Mouse (Mus musculus): ENCODE data around the gene Plch2. TPM values are rescaled to one million over a fixed set of nuclear protein-coding genes. Genes with fewer than 3 reads are reported as not detected.

Gene Plch2
- polyA plus RNA-seq, 1 experiment from 2014 or later, result 3.6 TPM

DNA sequence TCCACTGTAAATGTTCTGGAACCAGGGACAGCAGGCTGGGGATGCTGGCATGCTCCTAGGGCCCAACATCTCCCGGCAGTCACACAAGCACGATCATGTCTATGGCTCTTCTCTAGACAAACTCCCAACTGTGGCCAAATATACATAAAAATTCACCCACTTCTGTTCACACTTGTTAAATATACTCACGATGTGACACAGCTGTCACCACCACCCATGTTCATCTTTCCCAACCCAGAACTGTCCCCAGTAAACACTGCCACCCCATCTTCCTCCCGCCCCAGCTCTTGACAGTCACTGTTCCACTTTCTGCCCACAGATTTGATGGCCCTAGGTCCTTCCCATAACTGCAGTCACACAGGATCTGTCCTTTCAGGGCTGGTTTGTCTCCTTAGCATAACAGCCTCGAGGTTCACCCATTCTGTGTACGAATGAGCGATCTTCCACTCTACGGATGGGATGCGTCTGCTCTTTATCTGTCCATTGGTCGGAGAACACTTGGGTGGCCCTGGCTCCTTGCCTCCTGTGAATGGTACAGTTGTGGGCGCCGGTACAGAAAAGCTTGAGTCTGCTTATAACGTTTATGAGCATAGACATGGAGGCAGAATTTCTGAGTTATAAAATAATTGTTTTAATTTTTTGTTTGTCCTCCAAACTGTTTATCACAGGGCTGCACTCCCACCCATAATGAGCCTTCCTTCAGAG lies 99.1 kb downstream of the Plch2 start:
- no peak for ATAC-seq (ENCODE audit: low FRiP score, low TSS enrichment)
- no peaks in the 10 kb centered on the region for H3K9me3 ChIP-seq (ENCODE audit: low read length)
- H3K27ac ChIP-seq (ENCODE audit: low read length), result no peak overlapping the region
- no peak overlapping the region for H3K9ac ChIP-seq (replicated peaks; ENCODE audit: low read length)
- 48% methylated on average over 13 of the region's 13 CpGs for WGBS
- H3K4me2 ChIP-seq (replicated peaks; ENCODE audit: low read depth, low read length), result no peak overlapping the region
- peaks cover 94% of the 10 kb centered on the region for H3K27me3 ChIP-seq (ENCODE audit: insufficient read depth, low read length)
- H3K36me3 ChIP-seq (ENCODE audit: insufficient read depth, low read length), result no peaks in the 10 kb centered on the region
- peaks cover 38% of the 10 kb centered on the region for H3K4me1 ChIP-seq (ENCODE audit: insufficient read depth, low read length)
- H3K4me3 ChIP-seq (ENCODE audit: low read length), result no peak overlapping the region

DNA sequence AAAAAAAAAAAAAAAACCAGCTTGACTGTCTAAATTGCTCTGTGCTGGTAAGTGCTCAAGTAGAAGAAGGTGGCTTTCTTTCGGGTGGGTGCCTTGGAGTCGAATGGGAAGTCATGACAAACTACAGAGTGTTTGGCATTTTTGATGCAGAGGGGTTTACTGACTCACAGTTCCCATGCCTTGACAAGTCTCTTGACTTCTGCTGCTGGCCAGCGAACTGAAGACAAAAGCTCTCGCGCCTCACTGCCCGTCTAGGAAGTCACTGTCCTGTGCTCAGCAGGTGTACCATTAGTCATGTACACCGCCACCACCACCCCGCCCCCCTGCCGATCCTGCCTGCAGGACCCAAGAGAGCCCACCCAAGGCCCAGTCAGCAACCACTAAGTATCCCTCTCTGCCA lies 100.0 kb downstream of the Plch2 start:
- Histone ChIP-seq H3K27ac (ENCODE audit: low read length) (no peak overlapping the region), H3K9ac (replicated peaks; ENCODE audit: low read length) (no peak overlapping the region), H3K27me3 (ENCODE audit: insufficient read depth, low read length) (peaks cover 94% of the 10 kb centered on the region), H3K4me1 (ENCODE audit: insufficient read depth, low read length) (peaks cover 34% of the 10 kb centered on the region), H3K9me3 (ENCODE audit: low read length) (no peaks in the 10 kb centered on the region), H3K36me3 (ENCODE audit: insufficient read depth, low read length) (no peaks in the 10 kb centered on the region), H3K4me2 (replicated peaks; ENCODE audit: low read depth, low read length) (no peak overlapping the region), H3K4me3 (ENCODE audit: low read length) (no peak overlapping the region)
- no peak for ATAC-seq (ENCODE audit: low FRiP score, low TSS enrichment)
- WGBS, result 31% methylated on average over 9 of the region's 9 CpGs

DNA sequence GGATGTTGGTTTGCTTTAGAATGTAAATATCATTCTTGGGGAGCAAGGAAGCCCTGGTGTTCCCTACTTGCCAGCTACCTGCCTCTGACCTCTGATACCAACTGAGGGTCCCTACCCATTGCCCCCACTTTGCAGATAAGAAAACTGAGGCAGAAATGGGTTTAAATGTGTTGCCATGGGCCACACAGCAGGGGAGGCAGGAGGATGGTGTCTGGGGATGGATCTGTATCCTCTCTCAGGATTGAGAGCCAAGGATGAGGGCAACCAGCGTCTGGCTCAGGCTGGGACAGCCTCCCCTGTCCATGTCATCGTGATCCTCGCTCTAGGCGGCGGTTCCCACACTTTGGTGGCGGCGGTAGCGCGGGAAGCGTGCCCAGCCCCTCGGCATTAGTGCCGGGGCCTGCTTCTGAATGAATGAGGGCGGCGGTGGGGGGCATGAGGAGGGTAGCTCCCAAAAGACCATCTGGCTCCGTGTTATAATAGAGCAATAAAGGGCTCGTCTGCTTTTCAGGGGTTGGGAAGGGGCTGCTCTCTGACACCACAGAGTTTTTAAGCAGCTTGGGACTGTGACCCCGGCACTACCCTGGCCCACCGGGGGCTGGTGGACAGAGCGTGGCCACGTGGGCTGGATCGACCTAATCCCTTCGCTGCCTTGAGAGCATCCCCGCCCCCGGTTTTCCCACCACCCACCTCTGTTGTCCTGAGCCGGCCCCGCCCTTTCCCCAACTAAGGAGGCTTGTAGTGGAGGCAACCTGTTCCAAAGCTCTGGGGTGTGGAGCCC lies 103.9 kb downstream of the Plch2 start:
- Histone ChIP-seq H3K36me3 (ENCODE audit: insufficient read depth, low read length) (no peaks in the 10 kb centered on the region), H3K9ac (replicated peaks; ENCODE audit: low read length) (no peak overlapping the region), H3K27me3 (ENCODE audit: insufficient read depth, low read length) (peaks cover 86% of the 10 kb centered on the region), H3K4me2 (replicated peaks; ENCODE audit: low read depth, low read length) (peak overlapping the region; percentile 34), H3K4me3 (ENCODE audit: low read length) (no peak overlapping the region), H3K9me3 (ENCODE audit: low read length) (no peaks in the 10 kb centered on the region), H3K4me1 (ENCODE audit: insufficient read depth, low read length) (peaks cover 10% of the 10 kb centered on the region), H3K27ac (ENCODE audit: low read length) (no peak overlapping the region)
- no peak for ATAC-seq (ENCODE audit: low FRiP score, low TSS enrichment)
- WGBS, result under 1% methylated on average over 26 of the region's 26 CpGs

DNA sequence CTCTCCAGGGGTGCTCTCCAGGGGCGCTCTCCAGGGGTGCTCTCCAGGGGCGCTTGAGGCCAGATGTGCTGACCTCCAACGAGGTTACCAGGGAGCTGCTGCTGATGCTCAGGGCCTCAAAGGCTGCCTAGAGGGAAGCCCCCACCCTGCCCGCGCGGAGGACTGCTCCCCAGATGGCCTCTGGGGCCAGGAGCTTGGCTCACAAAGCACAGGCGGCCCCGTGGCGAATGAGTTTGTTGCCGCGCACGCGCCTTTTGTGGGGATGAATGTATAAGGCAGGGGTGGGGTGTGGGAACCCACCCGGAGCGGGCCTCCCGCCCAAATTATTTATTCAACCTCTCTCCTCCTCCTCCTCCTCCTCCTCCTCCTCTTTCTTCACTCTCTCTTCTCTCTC lies 107.0 kb downstream of the Plch2 start:
- Histone ChIP-seq H3K4me3 (ENCODE audit: low read length) (no peak overlapping the region), H3K27ac (ENCODE audit: low read length) (no peak overlapping the region), H3K27me3 (ENCODE audit: insufficient read depth, low read length) (peaks cover 61% of the 10 kb centered on the region), H3K9ac (replicated peaks; ENCODE audit: low read length) (no peak overlapping the region), H3K9me3 (ENCODE audit: low read length) (no peaks in the 10 kb centered on the region), H3K4me1 (ENCODE audit: insufficient read depth, low read length) (peaks cover 21% of the 10 kb centered on the region), H3K36me3 (ENCODE audit: insufficient read depth, low read length) (no peaks in the 10 kb centered on the region), H3K4me2 (replicated peaks; ENCODE audit: low read depth, low read length) (no peak overlapping the region)
- WGBS, result 13% methylated on average over 14 of the region's 16 CpGs
- ATAC-seq (ENCODE audit: low FRiP score, low TSS enrichment), result no peak

DNA sequence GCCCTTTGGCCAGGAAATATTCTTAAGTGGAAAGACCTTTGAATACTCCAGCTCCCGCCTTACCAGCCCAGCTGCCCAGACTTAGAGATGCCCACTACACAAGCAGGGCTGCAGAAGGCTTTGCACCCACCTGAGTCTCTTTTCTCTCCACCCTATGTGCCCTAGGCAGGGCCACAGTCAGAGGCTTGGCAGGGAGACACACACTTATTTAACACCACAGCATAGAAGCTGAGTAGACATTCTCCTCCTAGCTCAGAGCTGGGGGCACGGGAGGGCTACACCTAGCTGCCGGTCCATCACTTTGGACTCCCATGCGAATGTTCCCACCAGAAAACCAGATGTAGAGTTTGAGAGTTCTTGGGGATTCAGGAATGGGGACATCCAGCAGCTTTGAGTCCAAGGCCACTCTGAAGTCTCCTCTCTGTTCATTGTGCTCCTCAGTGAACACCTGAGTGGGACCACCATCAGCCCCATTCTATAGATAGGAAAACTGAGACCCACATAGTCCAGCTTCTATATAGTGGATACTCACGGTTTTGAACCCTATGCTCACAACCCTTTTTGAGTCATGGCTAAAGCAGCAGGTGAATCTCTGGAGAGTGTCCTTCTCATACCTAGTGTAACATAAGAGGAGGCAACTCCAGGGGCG lies 107.5 kb downstream of the Plch2 start:
- H3K4me3 ChIP-seq (ENCODE audit: low read length), result no peak overlapping the region
- H3K4me2 ChIP-seq (replicated peaks; ENCODE audit: low read depth, low read length), result no peak overlapping the region
- H3K9ac ChIP-seq (replicated peaks; ENCODE audit: low read length), result no peak overlapping the region
- H3K4me1 ChIP-seq (ENCODE audit: insufficient read depth, low read length), result peaks cover 21% of the 10 kb centered on the region
- H3K36me3 ChIP-seq (ENCODE audit: insufficient read depth, low read length), result no peaks in the 10 kb centered on the region
- no peak overlapping the region for H3K27ac ChIP-seq (ENCODE audit: low read length)
- H3K27me3 ChIP-seq (ENCODE audit: insufficient read depth, low read length), result peaks cover 56% of the 10 kb centered on the region
- no peak for ATAC-seq (ENCODE audit: low FRiP score, low TSS enrichment)
- H3K9me3 ChIP-seq (ENCODE audit: low read length), result no peaks in the 10 kb centered on the region
- 73% methylated on average over 6 of the region's 6 CpGs for WGBS

DNA sequence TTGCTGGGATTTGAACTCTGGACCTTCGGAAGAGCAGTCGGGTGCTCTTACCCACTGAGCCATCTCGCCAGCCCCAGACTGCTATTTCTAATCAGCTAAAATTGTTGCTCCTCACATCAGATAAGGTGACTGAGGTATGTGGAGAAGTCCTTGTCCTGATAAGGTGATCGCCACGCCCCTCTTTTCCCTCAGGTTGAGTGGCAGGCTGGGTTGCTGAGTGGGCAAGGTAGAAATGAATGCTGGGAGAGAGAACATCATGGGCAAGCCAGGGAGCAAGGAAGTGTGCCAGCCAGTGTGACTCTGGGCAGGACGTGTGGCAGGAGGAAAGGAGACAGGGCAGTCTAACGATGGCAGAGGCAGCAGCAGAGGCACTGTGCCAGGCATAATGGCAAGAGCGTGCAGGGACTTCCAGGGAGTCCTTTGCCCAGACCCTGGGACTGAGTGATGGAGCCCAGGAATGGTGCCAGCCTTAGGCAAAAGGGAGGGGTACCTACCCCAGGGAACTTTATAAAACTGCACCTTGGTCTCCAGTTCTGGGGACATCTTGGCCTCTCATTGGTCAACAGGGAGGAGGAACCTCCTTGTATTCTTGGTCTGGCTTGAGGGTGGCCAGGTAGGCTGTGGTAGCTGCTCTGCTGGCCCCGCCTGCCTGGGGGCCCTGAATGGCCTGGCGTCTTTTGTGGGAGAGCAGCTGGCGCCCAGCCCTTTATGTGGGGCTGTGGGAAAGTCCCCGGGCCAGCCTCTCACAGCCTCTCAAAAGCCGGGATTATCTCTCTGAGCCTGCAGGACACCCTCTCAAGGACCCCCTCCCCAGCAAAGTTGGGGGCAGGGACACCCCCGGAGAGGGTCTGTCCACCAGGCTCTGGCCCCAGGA lies 108.3 kb downstream of the Plch2 start:
- Histone ChIP-seq H3K4me1 (ENCODE audit: insufficient read depth, low read length) (peaks cover 17% of the 10 kb centered on the region), H3K4me2 (replicated peaks; ENCODE audit: low read depth, low read length) (no peak overlapping the region), H3K27me3 (ENCODE audit: insufficient read depth, low read length) (peaks cover 48% of the 10 kb centered on the region), H3K9ac (replicated peaks; ENCODE audit: low read length) (no peak overlapping the region), H3K36me3 (ENCODE audit: insufficient read depth, low read length) (no peaks in the 10 kb centered on the region), H3K27ac (ENCODE audit: low read length) (no peak overlapping the region), H3K9me3 (ENCODE audit: low read length) (no peaks in the 10 kb centered on the region), H3K4me3 (ENCODE audit: low read length) (no peak overlapping the region)
- ATAC-seq (ENCODE audit: low FRiP score, low TSS enrichment), result no peak
- 53% methylated on average over 14 of the region's 14 CpGs for WGBS

DNA sequence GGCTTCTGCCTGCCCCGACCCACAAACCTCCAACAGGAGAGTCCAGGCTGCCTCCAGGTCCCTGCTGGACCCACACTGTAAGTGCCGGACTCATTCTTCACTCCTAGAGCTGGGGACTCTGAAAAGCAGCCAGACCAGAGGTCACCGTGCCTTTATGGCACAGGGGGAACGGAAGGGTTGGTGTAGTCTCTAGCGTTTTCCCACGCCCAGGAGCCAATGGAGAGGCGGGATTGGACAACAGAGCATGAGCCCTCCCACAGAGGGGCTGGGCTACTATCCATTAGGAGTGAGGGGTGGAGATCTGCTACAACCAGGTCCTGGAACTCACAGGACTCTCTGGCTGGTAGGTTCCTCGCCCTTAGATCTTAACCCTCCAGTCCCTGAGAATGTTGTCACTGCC lies 110.3 kb downstream of the Plch2 start:
- H3K4me1 ChIP-seq (ENCODE audit: insufficient read depth, low read length), result peaks cover 10% of the 10 kb centered on the region
- peak overlapping the region; percentile 69 for H3K27ac ChIP-seq (ENCODE audit: low read length)
- H3K4me2 ChIP-seq (replicated peaks; ENCODE audit: low read depth, low read length), result peak overlapping the region; percentile 58
- 2% methylated on average over 8 of the region's 8 CpGs for WGBS
- peak overlapping the region; percentile 26 for H3K4me3 ChIP-seq (ENCODE audit: low read length)
- ATAC-seq (ENCODE audit: low FRiP score, low TSS enrichment), result peak; percentile 94
- H3K9ac ChIP-seq (replicated peaks; ENCODE audit: low read length), result peak overlapping the region; percentile 56
- no peaks in the 10 kb centered on the region for H3K36me3 ChIP-seq (ENCODE audit: insufficient read depth, low read length)
- no peaks in the 10 kb centered on the region for H3K9me3 ChIP-seq (ENCODE audit: low read length)
- H3K27me3 ChIP-seq (ENCODE audit: insufficient read depth, low read length), result peaks cover 28% of the 10 kb centered on the region

DNA sequence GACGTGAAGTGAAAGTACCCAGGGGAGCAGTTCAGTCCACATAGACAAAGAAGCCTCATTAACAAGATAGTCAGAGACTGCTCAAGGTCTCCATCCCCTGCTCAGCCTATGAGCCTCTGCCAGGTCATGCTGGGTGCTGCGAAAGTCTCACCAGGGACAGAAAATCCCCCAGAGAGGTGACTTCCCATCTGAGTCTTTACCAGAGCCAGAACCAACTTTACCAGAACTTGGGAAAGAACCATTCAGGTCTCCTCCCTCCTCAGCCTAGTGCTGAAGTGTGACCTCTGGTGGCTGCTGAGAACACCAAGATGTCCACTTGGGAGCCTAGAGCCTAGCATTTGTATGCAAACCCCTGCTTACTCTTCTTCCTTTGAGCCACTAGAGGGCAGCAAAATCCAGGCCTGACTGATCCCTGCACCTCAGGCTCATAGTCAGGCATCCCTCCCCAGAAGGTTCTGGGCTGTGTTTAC lies 112.4 kb downstream of the Plch2 start:
- peaks cover 10% of the 10 kb centered on the region for H3K4me1 ChIP-seq (ENCODE audit: insufficient read depth, low read length)
- no peak overlapping the region for H3K9ac ChIP-seq (replicated peaks; ENCODE audit: low read length)
- H3K27ac ChIP-seq (ENCODE audit: low read length), result no peak overlapping the region
- no peaks in the 10 kb centered on the region for H3K9me3 ChIP-seq (ENCODE audit: low read length)
- H3K4me3 ChIP-seq (ENCODE audit: low read length), result no peak overlapping the region
- H3K27me3 ChIP-seq (ENCODE audit: insufficient read depth, low read length), result peaks cover 11% of the 10 kb centered on the region
- WGBS, result 20% methylated on average over 2 of the region's 2 CpGs
- H3K36me3 ChIP-seq (ENCODE audit: insufficient read depth, low read length), result no peaks in the 10 kb centered on the region
- ATAC-seq (ENCODE audit: low FRiP score, low TSS enrichment), result peak; percentile 74; the same call in 1 of the 2 replicates
- no peak overlapping the region for H3K4me2 ChIP-seq (replicated peaks; ENCODE audit: low read depth, low read length)

DNA sequence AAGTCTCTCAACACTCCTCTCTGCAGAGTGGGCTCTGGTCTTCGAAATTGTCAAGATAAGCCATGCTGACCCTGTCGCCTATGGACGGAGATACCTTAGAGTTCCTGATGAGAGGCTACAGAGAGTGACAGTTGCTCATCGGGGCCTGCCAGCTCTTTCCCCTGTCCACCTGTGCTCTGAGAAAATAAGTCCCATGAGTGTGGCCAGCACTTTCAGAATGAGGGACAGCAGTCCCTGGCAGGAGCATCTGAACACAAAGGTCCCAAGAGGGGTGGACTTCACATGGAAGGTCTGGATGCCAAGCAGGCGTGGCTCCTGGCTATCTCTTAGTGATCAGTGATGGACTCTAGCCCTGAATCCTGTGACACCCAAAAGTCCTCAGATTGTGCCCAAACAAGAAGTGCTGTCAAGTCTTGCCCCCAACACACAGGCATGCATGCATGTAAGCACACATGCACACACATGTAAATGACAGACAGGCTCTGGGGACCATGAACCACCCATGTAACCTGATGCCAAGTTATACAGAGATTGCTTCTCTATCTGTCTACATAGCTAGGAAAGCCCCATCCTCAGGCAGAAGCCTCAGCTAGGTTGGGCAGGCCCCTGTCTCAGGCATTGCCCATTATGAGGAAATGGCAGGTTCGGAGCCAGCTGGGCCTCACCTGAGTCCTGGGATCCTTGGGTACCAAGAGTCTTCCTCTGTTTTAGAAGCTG lies 113.1 kb downstream of the Plch2 start:
- H3K36me3 ChIP-seq (ENCODE audit: insufficient read depth, low read length), result no peaks in the 10 kb centered on the region
- no peak for ATAC-seq (ENCODE audit: low FRiP score, low TSS enrichment)
- H3K4me2 ChIP-seq (replicated peaks; ENCODE audit: low read depth, low read length), result no peak overlapping the region
- H3K27ac ChIP-seq (ENCODE audit: low read length), result no peak overlapping the region
- no peak overlapping the region for H3K4me3 ChIP-seq (ENCODE audit: low read length)
- H3K4me1 ChIP-seq (ENCODE audit: insufficient read depth, low read length), result peaks cover 10% of the 10 kb centered on the region
- 90% methylated on average over 6 of the region's 6 CpGs for WGBS
- H3K27me3 ChIP-seq (ENCODE audit: insufficient read depth, low read length), result 0 out of 2 replicates have a peak, but pooled peaks cover 4% of the 10 kb centered on the region
- H3K9ac ChIP-seq (replicated peaks; ENCODE audit: low read length), result no peak overlapping the region
- H3K9me3 ChIP-seq (ENCODE audit: low read length), result no peaks in the 10 kb centered on the region

Data from kidney, embryonic 16.5 days (tissue).